In genomic region chr19:21276317-21276716, GRCm38 (mm10) we compare ENCODE assay signal across 22 mouse cellular contexts. TPM values are rescaled to one million over a fixed set of nuclear protein-coding genes. Genes with fewer than 3 reads are reported as not detected.
DNase-seq lines count a peak whose midpoint lies in the region; ATAC-seq and TF ChIP-seq lines count a peak whose summit lies in the region.
"Had no signal": no experiment of that assay in that cellular context is flagged by ENCODE, and none has a peak within 500 bp of the region (broad histone marks: within the 10 kb centered on the region; RNA-seq: fewer than 3 reads in every experiment).

No protein-coding gene starts in this region.

- TF ChIP-seq POLR2A in cerebellum, adult 2 months (IDR thresholded peaks at IDR 0.05; ENCODE audit: borderline replicate concordance, insufficient read depth, low read length) = no peak

- no peak overlapping the region for H3K27ac ChIP-seq in cerebellum, adult 2 months (ENCODE audit: insufficient read depth, low read length)
- no peak overlapping the region for H3K27ac ChIP-seq in hindbrain, postnatal 0 days
- no peak overlapping the region for H3K27ac ChIP-seq in hindbrain, embryonic 12.5 days
- no peak overlapping the region for H3K27ac ChIP-seq in midbrain, embryonic 15.5 days
- no peak overlapping the region for H3K27ac ChIP-seq in midbrain, embryonic 13.5 days
- no peak overlapping the region for H3K27ac ChIP-seq in macrophage
- no peak overlapping the region for H3K27ac ChIP-seq in embryonic facial prominence, embryonic 10.5 days (replicated peaks)
- H3K27ac ChIP-seq: limb, embryonic 10.5 days; liver, embryonic 15.5 days had no signal

- peaks cover 8% of the 10 kb centered on the region for H3K36me3 ChIP-seq in hindbrain, postnatal 0 days (ENCODE audit: insufficient read depth, low read length)
- peaks cover 18% of the 10 kb centered on the region for H3K36me3 ChIP-seq in hindbrain, embryonic 12.5 days
- H3K36me3 ChIP-seq in midbrain, embryonic 15.5 days (replicated peaks) = peaks cover 9% of the 10 kb centered on the region; the same call in 1 of the 2 replicates
- peaks cover 22% of the 10 kb centered on the region for H3K36me3 ChIP-seq in midbrain, embryonic 13.5 days
- peaks cover 24% of the 10 kb centered on the region for H3K36me3 ChIP-seq in macrophage (ENCODE audit: inconsistent target)
- peaks cover 51% of the 10 kb centered on the region for H3K36me3 ChIP-seq in embryonic facial prominence, embryonic 10.5 days (replicated peaks)

- peaks cover 86% of the 10 kb centered on the region for H3K79me2 ChIP-seq in macrophage (ENCODE audit: inconsistent target)

- no peak for TF ChIP-seq CTCF in cerebellum, adult 2 months (IDR thresholded peaks at IDR 0.05; ENCODE audit: borderline replicate concordance, insufficient read depth, low read depth, low read length)
- no peak for TF ChIP-seq CTCF in hindbrain, postnatal 0 days (IDR thresholded peaks at IDR 0.05; ENCODE audit: low read depth)

- ATAC-seq in hindbrain, postnatal 0 days = no peak
- ATAC-seq in hindbrain, embryonic 12.5 days (ENCODE audit: low FRiP score) = no peak
- no peak for ATAC-seq in midbrain, embryonic 15.5 days (replicated peaks)
- ATAC-seq in midbrain, embryonic 13.5 days = no peak
- ATAC-seq: activated CD4-positive, CD25-positive, alpha-beta regulatory T cell, adult 4 months; CD4-positive, CD25-positive, alpha-beta regulatory T cell, adult 4 months; forebrain, embryonic 16.5 days; Patski had no signal

- peak overlapping the region; percentile 20 for H3K4me3 ChIP-seq in cerebellum, adult 2 months (replicated peaks; ENCODE audit: insufficient read depth, low read depth, low read length)
- H3K4me3 ChIP-seq in hindbrain, postnatal 0 days (ENCODE audit: low read length) = no peak overlapping the region
- no peak overlapping the region for H3K4me3 ChIP-seq in hindbrain, embryonic 12.5 days
- no peak overlapping the region for H3K4me3 ChIP-seq in midbrain, embryonic 15.5 days
- no peak overlapping the region for H3K4me3 ChIP-seq in midbrain, embryonic 13.5 days (replicated peaks)
- H3K4me3 ChIP-seq in macrophage (ENCODE audit: inconsistent target) = peak overlapping the region; percentile 85; the same call in 1 of the 2 replicates
- H3K4me3 ChIP-seq in embryonic facial prominence, embryonic 10.5 days = no peak overlapping the region
- H3K4me3 ChIP-seq: limb, embryonic 10.5 days had no signal

- no peaks in the 10 kb centered on the region for H3K27me3 ChIP-seq in cerebellum, adult 2 months (ENCODE audit: control insufficient read depth, insufficient read depth, low read length)
- H3K27me3 ChIP-seq in hindbrain, postnatal 0 days (ENCODE audit: insufficient read depth, low read length) = no peaks in the 10 kb centered on the region
- H3K27me3 ChIP-seq in hindbrain, embryonic 12.5 days = no peaks in the 10 kb centered on the region
- H3K27me3 ChIP-seq in midbrain, embryonic 15.5 days (replicated peaks) = no peaks in the 10 kb centered on the region
- no peaks in the 10 kb centered on the region for H3K27me3 ChIP-seq in midbrain, embryonic 13.5 days
- H3K27me3 ChIP-seq in embryonic facial prominence, embryonic 10.5 days (replicated peaks; ENCODE audit: low read depth, poor library complexity, severe bottlenecking) = no peaks in the 10 kb centered on the region
- H3K27me3 ChIP-seq: liver, embryonic 15.5 days; Patski had no signal

- no peak overlapping the region for H3K9ac ChIP-seq in hindbrain, postnatal 0 days (replicated peaks; ENCODE audit: low read length)
- no peak overlapping the region for H3K9ac ChIP-seq in hindbrain, embryonic 12.5 days
- no peak overlapping the region for H3K9ac ChIP-seq in midbrain, embryonic 15.5 days
- no peak overlapping the region for H3K9ac ChIP-seq in midbrain, embryonic 13.5 days (replicated peaks)
- H3K9ac ChIP-seq: liver, embryonic 15.5 days had no signal

- peak in 1 of 2 experiments; percentile 16 for DNase-seq in cerebellum, adult 2 months
- DNase-seq in cerebellum, postnatal 14 days = no peak
- DNase-seq in hindbrain, postnatal 0 days (ENCODE audit: low spot score) = no peak
- DNase-seq in embryonic facial prominence, embryonic 10.5 days (ENCODE audit: low spot score) = no peak
- DNase-seq: adrenal gland, adult 8-10 months; cerebellum, adult 8-10 months; gastrocnemius, postnatal 36 days; kidney, adult 8-10 months; kidney, postnatal 10 days; liver; thymus, postnatal 14 days had no signal

- 0 out of 2 replicates have a peak overlapping the region, but pooled peaks have one; percentile 19 for H3K4me2 ChIP-seq in hindbrain, postnatal 0 days (ENCODE audit: low read depth, low read length)
- H3K4me2 ChIP-seq in hindbrain, embryonic 12.5 days (replicated peaks) = no peak overlapping the region
- 0 out of 2 replicates have a peak overlapping the region, but pooled peaks have one; percentile 6 for H3K4me2 ChIP-seq in midbrain, embryonic 15.5 days
- no peak overlapping the region for H3K4me2 ChIP-seq in midbrain, embryonic 13.5 days (replicated peaks)

- peaks cover 4% of the 10 kb centered on the region; the same call in 1 of the 2 replicates for H3K4me1 ChIP-seq in cerebellum, adult 2 months (ENCODE audit: control insufficient read depth, insufficient read depth, low read length)
- peaks cover 11% of the 10 kb centered on the region for H3K4me1 ChIP-seq in hindbrain, postnatal 0 days (ENCODE audit: insufficient read depth, low read length)
- peaks cover 12% of the 10 kb centered on the region for H3K4me1 ChIP-seq in hindbrain, embryonic 12.5 days
- peaks cover 19% of the 10 kb centered on the region for H3K4me1 ChIP-seq in midbrain, embryonic 15.5 days
- peaks cover 30% of the 10 kb centered on the region for H3K4me1 ChIP-seq in midbrain, embryonic 13.5 days (replicated peaks)
- H3K4me1 ChIP-seq in embryonic facial prominence, embryonic 10.5 days = peaks cover 14% of the 10 kb centered on the region

- H3K9me3 ChIP-seq in hindbrain, postnatal 0 days (ENCODE audit: low read length) = no peaks in the 10 kb centered on the region
- no peaks in the 10 kb centered on the region for H3K9me3 ChIP-seq in hindbrain, embryonic 12.5 days (replicated peaks)
- H3K9me3 ChIP-seq in midbrain, embryonic 15.5 days = no peaks in the 10 kb centered on the region
- no peaks in the 10 kb centered on the region for H3K9me3 ChIP-seq in midbrain, embryonic 13.5 days
- no peaks in the 10 kb centered on the region for H3K9me3 ChIP-seq in embryonic facial prominence, embryonic 10.5 days
- H3K9me3 ChIP-seq: G1E; limb, embryonic 10.5 days; liver, embryonic 15.5 days had no signal

RNA-seq across cellular contexts. Expression of gene Zfand5, which starts 4.2 kb away (rescaled TPM):
- 152 and 158 TPM in 2 replicates for polyA plus RNA-seq in cerebellum, adult 2 months (2012; rRNA removed)
- total RNA-seq in hindbrain, postnatal 0 days (2014; rRNA removed) = 83.2 and 90.7 TPM in 2 replicates
- 133 and 137 TPM in 2 replicates for polyA plus RNA-seq in hindbrain, postnatal 0 days (2015; fragmentation: Nextera tagmentation; extraction: Ambion mirVana)
- 186 and 194 TPM in 2 replicates for polyA plus RNA-seq in hindbrain, embryonic 12.5 days (2016; fragmentation: Nextera tagmentation; extraction: Ambion mirVana)
- polyA plus RNA-seq in midbrain, embryonic 15.5 days (2015; fragmentation: Nextera tagmentation; extraction: Ambion mirVana) = 156 and 174 TPM in 2 replicates
- polyA plus RNA-seq in midbrain, embryonic 13.5 days (2015; fragmentation: Nextera tagmentation; extraction: Ambion mirVana) = 161 TPM in 2 replicates
- 100 to 1,000 TPM in 24 of 26 experiments, 10 to 100 TPM in 2; 63.4 to 713 (median 265) TPM for total RNA-seq in macrophage (2018; cell fraction: chromatin; rRNA removed)
- 100 to 1,000 TPM in 19 of 26 experiments, 10 to 100 TPM in 7; 64.8 to 242 (median 124) TPM for total RNA-seq in macrophage (2018; cell fraction: cytosol; rRNA removed)
- 100 to 1,000 TPM; 124 to 474 (median 215) TPM for total RNA-seq in macrophage (2018; cell fraction: nucleus; rRNA removed)
- 90.0 to 110 TPM (median 96.9 TPM) in 3 replicates for polyA plus RNA-seq in macrophage (2018)
- polyA plus RNA-seq in embryonic facial prominence, embryonic 10.5 days (2016; fragmentation: Nextera tagmentation; extraction: Ambion mirVana) = 96.3 and 99.2 TPM in 2 replicates

Comparison
In these comparisons a context has a peak if more than half of its experiments do, and no peak if none do; other contexts are left out.
1. H3K4me2 ChIP-seq: peak in hindbrain, postnatal 0 days (single experiment) and midbrain, embryonic 15.5 days (single experiment); none in hindbrain, embryonic 12.5 days (single experiment) and midbrain, embryonic 13.5 days (single experiment).
2. H3K4me3 ChIP-seq: peak in cerebellum, adult 2 months (single experiment) and macrophage (single experiment); none in hindbrain, postnatal 0 days (single experiment), hindbrain, embryonic 12.5 days (single experiment), midbrain, embryonic 15.5 days (single experiment), midbrain, embryonic 13.5 days (single experiment) and embryonic facial prominence, embryonic 10.5 days (single experiment).